8 mouse cellular contexts compared by ENCODE assay signal in the genomic region with DNA sequence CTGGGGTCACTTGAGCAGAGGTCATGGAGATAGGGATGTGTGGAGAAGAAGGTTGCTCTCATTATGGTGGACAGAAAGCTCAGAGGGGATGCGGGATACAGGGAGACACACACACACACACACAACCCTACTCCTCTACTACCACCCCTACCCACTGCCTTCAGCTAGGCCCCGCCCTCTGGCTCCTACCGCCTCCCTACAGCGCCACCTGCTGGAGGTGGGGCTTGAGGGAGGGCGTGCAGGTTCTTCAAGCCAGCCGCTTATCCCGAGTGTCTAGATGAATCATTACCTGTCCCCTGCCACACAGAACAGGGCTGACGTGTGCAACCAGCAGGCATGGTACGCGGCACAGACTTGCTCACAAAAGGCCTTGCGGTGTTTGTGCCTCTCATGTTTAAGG. TPM values are rescaled to one million over a fixed set of nuclear protein-coding genes. Genes with fewer than 3 reads are reported as not detected.
DNase-seq lines count a peak whose midpoint lies in the region; ATAC-seq and TF ChIP-seq lines count a peak whose summit lies in the region.

No protein-coding gene starts in this region.

- H3K4me2 ChIP-seq in lung, postnatal 0 days (replicated peaks; ENCODE audit: low read depth, low read length), result no peak overlapping the region

- TF ChIP-seq POLR2A in cortical plate, adult 2 months (IDR thresholded peaks at IDR 0.05; ENCODE audit: extremely low read depth, insufficient read depth, low read length), result no peak
- no peak for TF ChIP-seq POLR2A in heart, adult 2 months (IDR thresholded peaks at IDR 0.05; ENCODE audit: insufficient read depth, low read depth, low read length)

- no peak overlapping the region for H3K4me3 ChIP-seq in cortical plate, adult 2 months (ENCODE audit: insufficient read depth, low read length)
- H3K4me3 ChIP-seq in heart, adult 2 months, result no peak overlapping the region
- H3K4me3 ChIP-seq in lung, postnatal 0 days (ENCODE audit: low read depth, low read length), result no peak overlapping the region

- H3K79me2 ChIP-seq in heart, adult 2 months (replicated peaks; ENCODE audit: control insufficient read depth, insufficient read depth, low read length), result no peaks in the 10 kb centered on the region

- no peaks in the 10 kb centered on the region for H3K27me3 ChIP-seq in heart, adult 2 months (ENCODE audit: control insufficient read depth, insufficient read depth, low read length)
- H3K27me3 ChIP-seq in lung, postnatal 0 days (replicated peaks; ENCODE audit: insufficient read depth, low read length), result no peaks in the 10 kb centered on the region

- H3K4me1 ChIP-seq in cortical plate, adult 2 months (ENCODE audit: control insufficient read depth, insufficient read depth, low read length), result no peaks in the 10 kb centered on the region
- H3K4me1 ChIP-seq in heart, adult 2 months (ENCODE audit: control insufficient read depth, insufficient read depth, low read length), result no peaks in the 10 kb centered on the region; the same call in 1 of the 2 replicates
- 0 out of 2 replicates have a peak, but pooled peaks cover 2% of the 10 kb centered on the region for H3K4me1 ChIP-seq in lung, postnatal 0 days (ENCODE audit: insufficient read depth, low read depth, low read length)

- no peaks in the 10 kb centered on the region for H3K36me3 ChIP-seq in heart, adult 2 months (ENCODE audit: control insufficient read depth, insufficient read depth, low read length)
- no peaks in the 10 kb centered on the region for H3K36me3 ChIP-seq in lung, postnatal 0 days (ENCODE audit: insufficient read depth, low read length)

- intact Hi-C loops in heart, adult 2 months (cut with DNase I), result loop anchor here (1.0 kb wide), 1 partner anchor 82 kb away; no protein-coding TSS in a partner anchor

- TF ChIP-seq EP300 in heart, adult 2 months (IDR thresholded peaks at IDR 0.05; ENCODE audit: insufficient read depth, low read depth, low read length), result no peak
- no peak for TF ChIP-seq EP300 in lung, postnatal 0 days (IDR thresholded peaks at IDR 0.05)

- H3K9ac ChIP-seq in heart, adult 2 months (ENCODE audit: low read depth, low read length), result no peak overlapping the region
- no peak overlapping the region for H3K9ac ChIP-seq in lung, postnatal 0 days (replicated peaks; ENCODE audit: low read depth)

- peak; percentile 74 for ATAC-seq in CD4-positive, CD25-positive, alpha-beta regulatory T cell, adult 4 months
- ATAC-seq in lung, postnatal 0 days, result peak; percentile 80

- peak; percentile 60 for TF ChIP-seq CTCF in cortical plate, adult 2 months (IDR thresholded peaks at IDR 0.05; ENCODE audit: extremely low read depth, insufficient read depth, low read length)
- peak; percentile 87 for TF ChIP-seq CTCF in heart, adult 2 months (IDR thresholded peaks at IDR 0.05)
- TF ChIP-seq CTCF in lung, postnatal 0 days (IDR thresholded peaks at IDR 0.05), result peak; percentile 95

- DNase-seq in adipocyte (ENCODE audit: low spot score), result peak; percentile 75
- peak; percentile 84 to 88 for DNase-seq in heart, adult 2 months
- peak; percentile 88 to 92 for DNase-seq in kidney, postnatal 4 days
- peak; percentile 86 for DNase-seq in lung, postnatal 0 days (ENCODE audit: low spot score)
- peak; percentile 79 for DNase-seq in right cerebral cortex, postnatal 14 days
- peak; percentile 77 for DNase-seq in urinary bladder, postnatal 10 days (ENCODE audit: low spot score)

- WGBS in heart, adult 2 months, result 55% methylated on average over 11 of the region's 11 CpGs
- 28% methylated on average over 11 of the region's 11 CpGs for WGBS in lung, postnatal 0 days

- H3K9me3 ChIP-seq in lung, postnatal 0 days (ENCODE audit: low read length), result no peaks in the 10 kb centered on the region

- H3K27ac ChIP-seq in cortical plate, adult 2 months (ENCODE audit: insufficient read depth, low read length), result no peak overlapping the region
- H3K27ac ChIP-seq in heart, adult 2 months, result no peak overlapping the region
- no peak overlapping the region for H3K27ac ChIP-seq in lung, postnatal 0 days (ENCODE audit: low read length)

RNA-seq across cellular contexts. Expression of a gene that starts 10.6 kb away (rescaled TPM):
- 1 to 10 TPM; 4.0 to 6.1 TPM for polyA plus RNA-seq in CD4-positive, CD25-positive, alpha-beta regulatory T cell, adult 4 months (2017; shearing (Covaris generic))
- polyA plus RNA-seq in cortical plate, adult 2 months (2012; rRNA removed), result 74.6 and 76.1 TPM in 2 replicates
- 10 to 100 TPM; 73.5 to 77.5 TPM for total RNA-seq in heart, adult 2 months (2021)
- 27.9 and 39.1 TPM in 2 replicates for polyA plus RNA-seq in heart, adult 2 months (2012; rRNA removed)
- polyA plus RNA-seq in lung, postnatal 0 days (2015; fragmentation: Nextera tagmentation; extraction: Ambion mirVana), result 20.2 and 23.9 TPM in 2 replicates
